Mouse (Mus musculus) layer of hippocampus, adult 11-12 months (tissue): ENCODE measurements around the gene Gm27021.

Source experiments
- DNase-seq: peaks from one replicate; pipeline ENCODE4 v3.0.0; 2022; ENCODE audit warnings: low spot score

The Gm27021 gene

DNA sequence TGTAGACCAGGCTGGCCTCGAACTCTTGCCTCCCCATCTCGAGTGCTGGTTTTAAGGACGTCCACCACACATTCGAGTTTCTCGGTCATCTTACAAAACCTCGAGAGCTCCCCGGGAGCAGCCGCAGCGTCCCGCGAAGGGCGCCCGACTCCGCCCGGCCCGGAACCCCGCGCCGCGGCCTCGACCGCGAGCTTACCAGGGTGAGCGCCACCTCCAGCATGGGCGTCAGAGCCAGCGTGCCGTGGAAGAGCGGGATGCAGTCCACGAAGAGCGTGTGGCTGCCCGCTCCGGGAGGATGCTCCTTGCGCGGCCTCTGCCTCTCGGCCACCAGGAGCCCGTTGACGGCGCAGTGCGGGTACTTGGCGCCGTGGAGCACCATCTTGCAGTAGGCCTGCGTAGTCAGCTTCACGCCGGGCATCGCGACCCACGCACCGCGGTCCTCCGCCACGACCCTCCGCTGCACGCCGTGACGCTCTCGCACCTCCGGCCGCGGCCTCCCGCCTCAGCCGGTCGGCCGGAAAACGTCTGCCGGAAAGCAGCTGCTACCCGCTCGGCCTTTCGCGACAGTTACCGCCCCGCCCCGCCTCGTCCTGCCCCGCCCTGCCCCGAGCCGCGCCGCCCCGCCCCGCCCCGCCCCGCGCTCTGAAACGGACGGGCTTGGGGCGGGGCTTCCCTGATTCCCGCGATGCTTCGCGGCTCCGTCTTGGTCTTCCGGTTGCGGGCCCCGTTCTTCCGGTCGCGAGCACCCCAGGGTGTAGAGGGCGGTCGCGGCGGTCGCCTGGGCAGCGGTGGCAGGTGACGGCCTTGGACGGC is at the start of gene Gm27021, which contains the start of gene Cox4i1:
TSS of gene Gm27021 (minus strand) at position 519 of the 813 bp plus-strand sequence.
TSS of gene Cox4i1 (plus strand) at position 662 of the 813 bp plus-strand sequence.
- peak; percentile 90 for DNase-seq

DNA sequence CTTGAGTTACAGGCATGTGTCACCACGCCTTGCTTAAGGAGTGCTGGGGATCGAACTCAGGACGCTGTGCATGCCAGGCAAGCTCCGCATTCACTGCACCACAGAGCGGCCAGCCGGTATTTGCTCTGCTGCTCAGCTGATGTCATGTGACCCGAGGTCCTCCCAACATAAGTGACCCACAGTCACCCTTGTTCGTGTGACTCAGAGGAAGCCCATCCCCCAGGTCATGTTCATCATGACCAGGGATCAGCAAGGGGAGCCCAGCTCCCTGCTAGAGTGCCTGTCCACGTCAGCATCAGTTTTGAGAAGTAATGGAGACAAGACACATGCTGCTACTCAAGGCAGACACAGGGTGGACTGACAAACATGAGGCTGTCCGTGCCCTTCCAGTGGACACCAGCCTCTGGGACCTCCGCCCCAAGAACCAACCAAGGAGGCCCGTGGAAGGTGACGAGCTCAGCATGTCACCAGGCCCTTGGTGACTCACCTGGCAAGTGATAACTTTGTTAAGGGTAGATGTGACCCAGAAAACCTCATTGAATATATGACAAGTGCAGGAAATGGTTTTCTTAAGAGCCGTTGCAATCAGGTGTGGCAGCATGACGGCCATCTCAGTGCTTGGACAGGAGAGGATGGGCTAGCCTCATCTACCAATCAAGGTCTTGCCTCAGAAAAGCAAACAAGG is 48.3 kb upstream of the Gm27021 start:
- DNase-seq: no peak

- no peak for DNase-seq
Measured at GRCm38 (mm10) chr8:120715200-120715599, 47.3 kb upstream of the Gm27021 start.

- DNase-seq: no peak
Measured at GRCm38 (mm10) chr8:120709176-120709575, 41.3 kb upstream of the Gm27021 start.

DNA sequence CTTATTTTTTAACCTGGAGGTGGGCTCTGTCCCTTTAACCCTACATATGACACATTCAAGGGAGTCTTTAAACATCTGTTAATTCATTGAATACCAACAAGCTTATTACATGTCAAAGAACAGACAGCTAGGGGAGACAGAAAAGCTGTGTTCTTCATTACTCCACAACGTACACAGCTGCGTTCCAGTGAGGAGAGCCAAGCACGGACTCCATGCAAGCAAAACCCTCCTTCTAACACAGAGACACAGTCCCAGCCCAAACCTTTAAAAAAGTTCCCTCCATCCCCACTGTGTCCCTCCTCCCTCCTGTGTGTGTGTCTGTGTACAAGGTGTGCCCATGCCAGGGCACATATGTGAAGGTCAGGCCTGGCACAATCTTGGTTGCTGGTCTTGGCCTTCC is 38.3 kb upstream of the Gm27021 start:
- DNase-seq: no peak

DNA sequence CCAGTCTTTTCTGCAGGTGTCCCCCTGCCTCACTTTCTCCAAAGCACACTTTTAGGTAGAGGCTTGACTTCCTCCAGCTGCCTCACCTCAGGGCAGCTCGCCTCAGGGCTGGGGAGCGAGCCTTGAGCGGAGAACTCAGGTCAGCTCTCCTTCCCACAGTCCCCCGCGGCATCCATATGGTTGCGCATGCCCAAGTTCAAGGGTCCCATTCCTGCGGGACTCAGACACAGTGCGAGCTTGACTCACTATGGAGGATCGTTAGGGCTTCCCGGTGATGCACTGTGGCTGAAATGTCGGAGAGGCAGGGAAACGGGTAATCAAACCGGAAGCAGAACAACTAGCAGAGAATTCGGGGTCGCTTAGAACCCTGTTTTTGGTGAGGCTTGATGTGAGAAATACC is 37.3 kb upstream of the Gm27021 start:
- no peak for DNase-seq

DNA sequence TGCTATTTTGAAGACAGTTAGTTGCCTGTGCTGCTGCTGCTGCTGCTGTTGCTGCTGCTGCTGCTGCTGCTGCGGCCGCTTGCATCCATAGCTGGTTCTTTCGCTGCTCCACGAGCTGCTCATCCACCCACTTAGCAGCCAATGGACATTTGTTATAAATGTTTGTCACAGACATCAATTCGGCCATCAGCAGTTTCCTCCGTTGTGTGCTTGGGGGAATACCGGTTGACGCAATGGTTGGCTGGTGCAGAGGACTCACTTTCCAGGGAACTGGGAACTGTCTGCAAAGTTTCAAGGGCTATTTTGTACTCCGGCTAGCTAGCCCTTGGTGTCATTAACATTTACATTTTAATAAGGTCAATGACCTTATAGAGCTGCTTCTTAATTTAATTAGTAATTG is 36.3 kb upstream of the Gm27021 start:
- no peak for DNase-seq

DNA sequence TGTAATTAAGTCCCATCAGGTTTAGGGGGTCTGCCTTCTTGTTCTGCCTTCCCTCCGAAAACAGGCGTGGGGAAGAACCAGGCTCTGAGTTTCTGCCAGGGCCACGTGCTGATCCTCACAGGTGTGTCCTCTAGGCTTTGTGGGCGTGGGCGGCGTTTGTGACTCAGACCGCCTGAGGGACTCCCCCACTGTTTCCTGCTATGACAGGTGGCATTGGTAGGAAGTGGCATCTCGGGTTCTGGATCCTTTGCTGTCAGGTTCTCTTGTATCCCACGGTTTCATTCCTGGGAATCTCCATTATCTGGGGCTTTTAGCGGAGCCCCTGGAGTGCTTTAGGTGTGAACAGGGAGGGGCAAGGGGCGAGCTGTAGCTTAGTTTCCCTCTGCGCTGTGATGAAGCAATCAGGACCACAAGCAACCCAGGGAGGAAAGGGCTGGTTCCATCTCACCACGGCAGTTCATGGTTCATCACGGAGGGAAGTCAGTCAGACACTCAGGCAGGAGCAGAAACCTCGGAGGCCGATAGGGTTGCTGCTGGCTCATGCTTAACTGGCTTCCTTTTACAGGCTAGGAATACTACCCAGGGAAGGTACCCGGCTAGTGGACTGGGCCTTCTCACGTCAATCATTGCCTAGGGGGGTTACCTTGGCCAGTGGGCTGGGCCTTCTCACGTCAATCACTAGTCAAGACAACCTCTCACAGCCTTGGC is 34.0 kb upstream of the Gm27021 start:
- DNase-seq: peak; percentile 53

- DNase-seq: no peak
Measured at GRCm38 (mm10) chr8:120700053-120700452, 32.2 kb upstream of the Gm27021 start.

GRCm38 (mm10) chr8:120699565-120699964 is 31.7 kb upstream of the Gm27021 start:
- no peak for DNase-seq

- DNase-seq: no peak
Measured at GRCm38 (mm10) chr8:120699079-120699478, 31.2 kb upstream of the Gm27021 start.

- no peak for DNase-seq
Measured at GRCm38 (mm10) chr8:120698426-120698825, 30.5 kb upstream of the Gm27021 start.

DNA sequence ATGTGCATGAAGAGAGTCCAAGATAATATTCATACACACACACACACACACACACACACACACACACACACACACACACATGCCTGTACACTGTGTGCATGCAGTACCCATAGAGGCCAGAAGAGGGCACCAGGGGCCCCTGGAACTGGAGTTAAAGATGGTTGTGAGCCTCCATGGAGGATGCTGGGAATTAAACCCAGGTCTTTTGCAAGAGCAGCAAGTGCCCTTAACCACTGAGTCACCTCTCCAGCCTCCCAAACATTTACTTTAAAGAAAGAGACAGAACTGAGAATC is 30.0 kb upstream of the Gm27021 start:
- no peak for DNase-seq

- DNase-seq: peak; percentile 60
Measured at GRCm38 (mm10) chr8:120697154-120697978, 29.5 kb upstream of the Gm27021 start.

DNA sequence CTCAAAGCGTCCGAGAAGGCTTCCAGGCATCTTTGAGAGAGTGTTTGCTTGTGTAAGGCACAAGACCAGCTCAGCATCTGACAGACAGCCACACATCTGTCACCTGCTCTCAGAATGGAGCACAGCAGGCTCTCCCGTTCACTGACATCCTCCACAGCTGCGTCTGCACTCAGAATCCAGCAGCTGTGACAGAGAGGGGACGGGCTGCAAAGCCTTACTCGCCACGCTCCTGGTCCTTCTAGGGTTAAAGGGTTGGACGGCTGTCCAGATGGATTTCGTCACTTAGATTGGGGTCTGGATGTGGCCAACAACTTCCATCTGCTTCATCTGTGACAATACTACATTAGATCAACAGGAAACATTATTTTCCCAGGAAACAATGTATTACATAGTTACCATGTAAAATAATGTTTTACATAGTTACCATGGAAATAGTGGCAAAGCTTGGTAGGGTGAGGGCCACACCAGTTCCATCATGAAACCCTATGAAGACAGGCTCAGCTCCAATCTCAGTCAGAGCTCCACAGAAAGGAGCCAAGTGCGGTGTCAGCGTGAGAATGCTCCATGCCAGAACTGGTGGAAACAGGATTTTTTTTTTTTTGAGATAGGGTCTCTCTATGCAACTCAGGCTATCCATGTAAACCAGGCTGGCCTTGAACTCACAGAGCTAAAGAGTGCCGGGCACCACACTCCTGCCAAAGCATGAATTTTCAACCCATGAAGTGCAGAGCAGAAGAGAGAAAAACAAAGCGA is 28.7 kb upstream of the Gm27021 start:
- no peak for DNase-seq

DNA sequence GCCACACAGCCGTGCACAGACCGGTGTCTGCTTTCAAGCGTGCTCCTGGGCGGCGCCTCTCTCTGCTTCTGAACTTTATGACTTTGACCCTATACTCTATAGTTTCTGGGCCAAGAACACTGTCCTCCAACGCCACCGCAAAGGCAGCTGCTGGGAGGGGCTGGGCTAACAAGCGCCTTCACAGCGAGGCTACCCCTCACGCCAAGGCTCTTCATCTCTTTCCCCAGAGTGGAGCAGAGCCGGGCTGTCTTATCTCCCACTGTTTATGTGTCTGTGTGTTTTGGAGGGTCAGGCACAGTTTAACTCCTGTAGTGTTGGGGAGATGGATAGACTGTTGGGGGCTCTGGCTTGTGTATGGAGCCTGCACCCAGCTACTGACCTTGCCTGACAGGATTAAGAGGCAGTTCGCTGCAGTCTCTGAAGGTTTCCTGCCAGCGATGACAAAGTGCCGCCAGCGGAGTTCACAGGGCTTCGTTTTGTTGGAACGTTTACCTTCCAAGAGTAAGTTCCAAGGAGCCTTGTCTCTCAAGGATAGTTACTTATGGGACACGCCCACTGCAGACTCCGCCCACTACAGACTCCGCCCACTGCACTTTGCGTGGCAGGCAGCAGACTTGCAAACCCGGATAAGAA is 26.1 kb upstream of the Gm27021 start:
- DNase-seq: no peak

- DNase-seq: no peak
Measured at GRCm38 (mm10) chr8:120692934-120693333, 25.1 kb upstream of the Gm27021 start.

GRCm38 (mm10) chr8:120688511-120688910 is 20.6 kb upstream of the Gm27021 start:
- no peak for DNase-seq

GRCm38 (mm10) chr8:120687786-120688185 is 19.9 kb upstream of the Gm27021 start:
- DNase-seq: no peak

GRCm38 (mm10) chr8:120686576-120686975 is 18.7 kb upstream of the Gm27021 start:
- no peak for DNase-seq

- peak; percentile 73 for DNase-seq
Measured at GRCm38 (mm10) chr8:120686051-120686450, 18.2 kb upstream of the Gm27021 start.
